Mouse (Mus musculus) stomach, postnatal 0 days (tissue): ENCODE results near the gene Nup37. TPM values are rescaled to one million over a fixed set of nuclear protein-coding genes. Genes with fewer than 3 reads are reported as not detected.

ENCODE experiments used
- ATAC-seq: fragments of 200-750 bp; cut with Nextera tagmentation; 2 replicates; pipeline ENCODE4 v1.8.0; 2017; ENCODE audit not compliant: low FRiP score, low TSS enrichment
- DNase-seq: peaks from one replicate; pipeline ENCODE4 v3.0.0-alpha.2; 2016; ENCODE audit warnings: low spot score
- H3K27ac ChIP-seq: fragments of 300-500 bp; sonication (generic); replicated peaks from 2 replicates; pipeline ENCODE4 v1.5.1; 2014; ENCODE audit warnings: mild to moderate bottlenecking, control low read depth
- H3K27me3 ChIP-seq: fragments of 300-500 bp; sonication (generic); 2 replicates; pipeline ENCODE4 v1.6.1; 2014; ENCODE audit warnings: low read length; ENCODE audit not compliant: control insufficient read depth, insufficient read depth
- H3K36me3 ChIP-seq: fragments of 300-500 bp; sonication (generic); 2 replicates; pipeline ENCODE4 v1.6.1; 2014; ENCODE audit warnings: low read length, mixed read lengths; ENCODE audit not compliant: control insufficient read depth, insufficient read depth
- H3K4me1 ChIP-seq: fragments of 300-500 bp; sonication (generic); replicated peaks from 2 replicates; pipeline ENCODE4 v1.6.1; 2014; ENCODE audit warnings: antibody characterized with exemption; ENCODE audit not compliant: control insufficient read depth, insufficient read depth
- H3K4me2 ChIP-seq: fragments of 300-500 bp; sonication (generic); replicated peaks from 2 replicates; pipeline ENCODE4 v1.6.1; 2014; ENCODE audit warnings: low read depth, mild to moderate bottlenecking, control low read depth, moderate library complexity
- H3K4me3 ChIP-seq: fragments of 300-500 bp; sonication (generic); 2 replicates; pipeline ENCODE4 v1.5.1; 2014; ENCODE audit warnings: low read depth, low read length, control low read depth
- H3K9ac ChIP-seq: fragments of 300-500 bp; sonication (generic); 2 replicates; pipeline ENCODE4 v1.6.1; 2014; ENCODE audit warnings: mild to moderate bottlenecking, low read length, control low read depth, mixed read lengths
- H3K9me3 ChIP-seq: fragments of 300-500 bp; sonication (generic); 2 replicates; pipeline ENCODE4 v1.6.1; 2016; ENCODE audit warnings: low read length; ENCODE audit not compliant: control insufficient read depth
- CTCF ChIP-seq: IDR thresholded peaks from 2 replicates; pipeline ENCODE4 v1.5.1; 2016; ENCODE audit warnings: antibody characterized with exemption, low read depth, mild to moderate bottlenecking, moderate library complexity
- EP300 ChIP-seq: optimal IDR thresholded peaks from 2 replicates; pipeline ENCODE3; 2016; ENCODE audit warnings: antibody characterized with exemption
- WGBS: fragments of 180-500 bp; shearing (Covaris S2); extraction: QIAGEN DNeasy Blood & Tissue Kit; methylation state at CpG from one replicate; pipeline ENCODE4 v1.1.7; 2014; 5-methylcytosine and 5-hydroxymethylcytosine counted together
- polyA plus RNA-seq: library from polyadenylated mRNA; unstranded; fragments of >200 nt; fragmentation: Nextera tagmentation; extraction: Ambion mirVana; gene quantifications from 2 replicates; pipeline ENCODE4 v1.2.1, GENCODE M21; 2015

Nup37 gene
- polyA plus RNA-seq, 1 experiment from 2014 or later, result 37.4 TPM

DNA sequence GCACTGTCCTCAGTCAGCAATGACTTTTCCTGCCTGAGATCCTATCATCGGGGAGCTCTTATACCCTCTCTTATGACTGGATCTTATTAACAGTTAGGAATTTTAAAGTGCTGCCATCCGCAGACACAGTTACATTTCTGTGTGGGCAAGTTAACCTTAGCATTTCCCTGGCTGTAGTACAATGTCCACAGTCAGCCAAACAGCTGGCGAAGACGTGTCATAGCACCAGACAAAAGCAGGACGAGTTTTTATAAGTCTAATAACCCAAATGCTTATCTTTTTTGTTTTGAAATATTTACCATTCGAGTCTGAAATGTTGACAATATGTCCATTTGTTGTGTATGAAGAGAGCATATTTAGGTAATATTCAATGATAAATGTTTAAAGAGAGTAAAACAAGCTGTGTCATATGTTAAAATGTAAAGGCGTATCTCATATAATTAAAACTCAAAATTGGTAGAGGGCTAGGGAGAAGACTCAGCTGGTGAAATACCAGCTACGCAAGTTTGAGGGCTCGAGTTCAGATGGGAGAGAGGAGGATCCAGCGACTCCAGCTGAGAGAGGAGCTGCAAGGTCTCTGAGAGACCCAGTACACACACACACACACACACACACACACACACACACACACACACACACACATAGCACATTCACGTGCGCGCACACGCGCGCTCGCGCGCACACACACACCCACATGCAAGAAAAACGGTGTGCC lies 68.2 kb downstream of the Nup37 start:
- Histone ChIP-seq H3K4me3 (no peak overlapping the region), H3K4me2 (no peak overlapping the region), H3K27ac (no peak overlapping the region), H3K4me1 (no peaks in the 10 kb centered on the region), H3K36me3 (no peaks in the 10 kb centered on the region), H3K27me3 (no peaks in the 10 kb centered on the region), H3K9me3 (no peaks in the 10 kb centered on the region), H3K9ac (no peak overlapping the region)
- 73% methylated on average over 20 of the region's 20 CpGs for WGBS
- ATAC-seq (no peak), DNase-seq (no peak)
- TF ChIP-seq CTCF, result no peak
- TF ChIP-seq EP300, result no peak

DNA sequence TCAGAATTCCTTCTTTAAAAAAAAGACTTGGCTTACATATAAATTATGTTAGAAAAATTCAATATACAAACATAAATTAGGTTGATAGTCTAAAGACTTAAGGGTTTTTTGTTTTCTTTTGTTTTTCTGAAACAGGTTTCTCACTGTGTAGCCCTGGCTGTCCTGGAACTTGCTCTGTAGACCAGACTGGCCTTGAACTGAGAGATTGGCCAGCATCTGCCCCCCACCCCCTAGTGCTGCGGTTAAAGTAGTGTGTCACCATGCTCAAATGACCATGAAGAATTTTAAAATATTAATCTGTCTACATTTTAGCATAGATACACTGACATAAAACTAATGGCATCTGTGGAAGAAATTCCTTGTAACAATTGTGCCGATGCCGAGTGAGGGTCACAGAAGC lies 71.4 kb downstream of the Nup37 start:
- TF ChIP-seq CTCF, result no peak
- no peak for TF ChIP-seq EP300

DNA sequence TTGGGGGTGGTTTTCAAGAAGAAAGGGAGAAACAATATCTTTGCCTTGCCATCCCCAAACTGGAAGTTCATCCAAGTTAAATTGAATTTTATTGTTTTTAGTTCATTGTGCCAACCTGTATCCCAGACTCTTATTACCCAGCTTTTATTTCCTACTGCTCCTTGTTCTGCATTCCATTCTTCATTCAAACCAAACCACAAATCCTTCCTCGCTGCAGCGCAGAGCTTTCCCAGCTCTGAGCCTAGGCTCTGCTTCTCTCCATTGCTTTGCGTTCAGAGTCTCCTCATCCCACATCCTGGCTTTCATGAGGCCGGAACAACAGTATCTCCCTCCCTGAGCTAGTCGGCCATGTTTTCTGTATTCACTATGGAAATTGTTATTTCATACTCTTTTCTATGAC lies 74.9 kb downstream of the Nup37 start:
- Histone ChIP-seq H3K4me3 (no peak overlapping the region), H3K27ac (no peak overlapping the region), H3K4me1 (no peaks in the 10 kb centered on the region), H3K36me3 (0 out of 2 replicates have a peak, but pooled peaks cover 2% of the 10 kb centered on the region), H3K9me3 (no peaks in the 10 kb centered on the region), H3K9ac (no peak overlapping the region), H3K4me2 (no peak overlapping the region), H3K27me3 (no peaks in the 10 kb centered on the region)
- no peak for DNase-seq
- 79% methylated on average over 5 of the region's 5 CpGs for WGBS
- TF ChIP-seq EP300, result no peak
- no peak for TF ChIP-seq CTCF
- no peak for ATAC-seq

More for the DNA sequence above, 71.4 kb downstream of the Nup37 start:
- Histone ChIP-seq H3K4me1 (no peaks in the 10 kb centered on the region), H3K9ac (no peak overlapping the region), H3K27ac (no peak overlapping the region), H3K9me3 (no peaks in the 10 kb centered on the region), H3K27me3 (no peaks in the 10 kb centered on the region), H3K4me2 (no peak overlapping the region), H3K36me3 (no peaks in the 10 kb centered on the region), H3K4me3 (no peak overlapping the region)
- DNase-seq (no peak), ATAC-seq (no peak)
- WGBS, result 100% methylated on average over 3 of the region's 3 CpGs

DNA sequence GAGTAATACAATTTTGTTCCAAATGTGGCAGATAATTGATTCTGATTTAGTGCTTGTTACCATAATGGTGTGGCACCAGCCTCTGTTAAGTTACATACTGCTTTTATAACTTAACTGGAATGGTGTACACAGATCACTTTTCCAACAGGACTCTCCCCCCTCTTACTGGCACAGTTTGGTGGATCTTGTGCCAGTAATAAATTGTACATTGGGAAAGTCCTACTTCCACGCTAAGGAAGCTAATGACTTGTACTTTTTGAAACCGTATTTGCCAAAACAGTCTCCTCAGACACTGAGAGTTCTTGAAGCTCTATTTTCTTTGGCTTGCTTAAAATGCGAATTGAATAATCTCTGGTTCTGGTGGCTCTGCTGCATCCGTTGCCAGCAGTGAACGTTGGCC lies 78.6 kb downstream of the Nup37 start:
- Histone ChIP-seq H3K9ac (no peak overlapping the region), H3K4me2 (no peak overlapping the region), H3K36me3 (0 out of 2 replicates have a peak, but pooled peaks cover 2% of the 10 kb centered on the region), H3K9me3 (no peaks in the 10 kb centered on the region), H3K4me1 (no peaks in the 10 kb centered on the region), H3K4me3 (no peak overlapping the region), H3K27ac (no peak overlapping the region), H3K27me3 (no peaks in the 10 kb centered on the region)
- 75% methylated on average over 5 of the region's 5 CpGs for WGBS
- no peak for DNase-seq
- ATAC-seq, result no peak
- no peak for TF ChIP-seq EP300
- TF ChIP-seq CTCF, result no peak

DNA sequence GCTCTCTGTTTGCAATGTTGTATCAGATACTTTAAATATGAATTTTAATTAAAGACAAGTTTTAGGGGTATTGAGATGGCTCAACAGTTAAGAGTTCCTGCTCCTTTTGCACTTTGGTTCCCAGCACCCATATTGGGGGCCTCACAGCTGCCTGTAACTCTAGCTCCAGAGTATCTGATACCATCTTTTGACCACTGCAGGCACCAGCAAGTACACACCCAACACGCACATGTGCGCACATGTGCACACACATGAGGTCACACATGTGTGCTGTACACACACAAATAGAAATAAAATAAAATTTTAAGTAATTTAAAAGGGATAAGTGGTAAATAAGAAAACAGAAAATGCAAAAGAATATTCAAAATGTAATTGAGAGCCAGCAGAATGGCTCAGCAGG lies 81.2 kb downstream of the Nup37 start:
- H3K9me3 ChIP-seq, result no peaks in the 10 kb centered on the region
- H3K9ac ChIP-seq, result no peak overlapping the region
- H3K27me3 ChIP-seq, result no peaks in the 10 kb centered on the region
- H3K36me3 ChIP-seq, result 0 out of 2 replicates have a peak, but pooled peaks cover 2% of the 10 kb centered on the region
- TF ChIP-seq EP300 (no peak), CTCF (no peak)
- H3K27ac ChIP-seq, result no peak overlapping the region
- no peak for ATAC-seq
- 93% methylated on average over 2 of the region's 2 CpGs for WGBS
- no peak overlapping the region for H3K4me2 ChIP-seq
- no peak for DNase-seq
- H3K4me3 ChIP-seq, result no peak overlapping the region
- H3K4me1 ChIP-seq, result no peaks in the 10 kb centered on the region

Other genes starting within 250 kb of the Nup37 start
- not detected in 2 replicates for gene Pmch, start 55.9 kb upstream of the Nup37 start, polyA plus RNA-seq
- 2.2 and 2.5 TPM in 2 replicates for gene Parpbp, start 51 bp upstream of the Nup37 start, polyA plus RNA-seq
- 69.4 and 70.0 TPM in 2 replicates for gene Washc3, start 54.1 kb downstream of the Nup37 start, polyA plus RNA-seq
- gene Dram1, start 232.1 kb downstream of the Nup37 start, polyA plus RNA-seq, result 2.4 and 2.8 TPM in 2 replicates
- 4.4 and 4.8 TPM in 2 replicates for gene Gnptab, start 232.1 kb downstream of the Nup37 start, polyA plus RNA-seq